Mouse (Mus musculus): ENCODE measurements around the gene Def8. TPM values are rescaled to one million over a fixed set of nuclear protein-coding genes. Genes with fewer than 3 reads are reported as not detected.

Gene Def8
- total and polyA plus RNA-seq, 3 experiments, result 17.9 to 22.4 (median 19.9) TPM

- in situ Hi-C loops (cut with MboI; ENCODE audit: low pct_ligation_motif_present, low pct_unique_long_range_greater_than_20kb, low sequenced_read_pairs), result no loop called here
- DNase-seq (ENCODE audit: extremely low read depth), result no peak
- Histone ChIP-seq H3K9ac (ENCODE audit: insufficient read depth, low read depth) (no peak overlapping the region), H3K4me3 (replicated peaks in 1 of 3; ENCODE audit: low read depth in 2 of 3, low read length in 2 of 3, poor library complexity in 1 of 3) (no peak overlapping the region), H3K27ac (ENCODE audit: insufficient read depth, low read depth) (no peak overlapping the region), H3K27me3 (replicated peaks) (peaks cover 41% of the 10 kb centered on the region), H3K36me3 (replicated peaks in 1 of 2; ENCODE audit: control insufficient read depth in 1 of 2, insufficient read depth in 1 of 2, low read length in 1 of 2) (peaks cover 0 to 6% of the 10 kb centered on the region in 2 experiments), H3K4me1 (ENCODE audit: control insufficient read depth in 1 of 2, insufficient read depth in 2 of 2) (peaks cover 36 to 70% of the 10 kb centered on the region in 2 experiments), H3K79me2 (replicated peaks; ENCODE audit: control insufficient read depth, extremely low read depth, insufficient read depth, poor library complexity, severe bottlenecking) (no peaks in the 10 kb centered on the region), H3K4me2 (ENCODE audit: insufficient read depth, low read depth, poor library complexity, severe bottlenecking) (no peak overlapping the region; the same call in 1 of the 2 replicates), H3K9me3 (replicated peaks; ENCODE audit: low read length) (no peaks in the 10 kb centered on the region)
- TF ChIP-seq ZKSCAN1 (IDR thresholded peaks at IDR 0.05; ENCODE audit: borderline replicate concordance, low read depth, low read length) (no peak), ZNF384 (IDR thresholded peaks at IDR 0.05; ENCODE audit: low read depth, low read length) (peak; percentile 76)
- dilution Hi-C loops (cut with MboI; ENCODE audit: extremely low pct_ligation_motif_present, extremely low pct_unique_long_range_greater_than_20kb, low sequenced_read_pairs), result no loop called here
These were observed 14.5 kb upstream of the Def8 start for GRCm38 (mm10) chr8:123408586-123409544.

GRCm38 (mm10) chr8:123410049-123410587 is 13.2 kb upstream of the Def8 start:
- TF ChIP-seq JUND (conservative IDR thresholded peaks at IDR 0.05; ENCODE audit: low read depth, low read length) (no peak), ETS1 (conservative IDR thresholded peaks at IDR 0.05; ENCODE audit: low read depth, low read length) (peak; percentile 35), NRF1 (IDR thresholded peaks at IDR 0.05; ENCODE audit: low read depth, low read length) (no peak), EP300 (IDR thresholded peaks at IDR 0.05; ENCODE audit: low read length) (peak; percentile 25; the same call in 1 of the 2 replicates), BHLHE40 (IDR thresholded peaks at IDR 0.05; ENCODE audit: low read depth, low read length) (peak; percentile 71), JUN (IDR thresholded peaks at IDR 0.05; ENCODE audit: insufficient read depth, low read depth, low read length) (0 out of 2 replicates have a peak, but pooled peaks have one; percentile 4), ZC3H11A (IDR thresholded peaks at IDR 0.05; ENCODE audit: low read depth, low read length) (no peak)
- H3K4me1 ChIP-seq (ENCODE audit: control insufficient read depth in 1 of 2, insufficient read depth in 2 of 2), result peaks cover 36 to 71% of the 10 kb centered on the region in 2 experiments
- in situ Hi-C loops (cut with MboI; ENCODE audit: low pct_ligation_motif_present, low pct_unique_long_range_greater_than_20kb, low sequenced_read_pairs) (no loop called here), dilution Hi-C loops (cut with MboI; ENCODE audit: extremely low pct_ligation_motif_present, extremely low pct_unique_long_range_greater_than_20kb, low sequenced_read_pairs) (no loop called here)
- H3K9ac ChIP-seq (ENCODE audit: insufficient read depth, low read depth), result no peak overlapping the region
- H3K4me3 ChIP-seq (replicated peaks in 1 of 3; ENCODE audit: low read depth in 2 of 3, low read length in 2 of 3, poor library complexity in 1 of 3), result no peak overlapping the region
- H3K36me3 ChIP-seq (replicated peaks in 1 of 2; ENCODE audit: control insufficient read depth in 1 of 2, insufficient read depth in 1 of 2, low read length in 1 of 2), result no peaks in the 10 kb centered on the region
- H3K27ac ChIP-seq (ENCODE audit: insufficient read depth, low read depth), result no peak overlapping the region
- peak overlapping the region; percentile 95; the same call in 1 of the 2 replicates for H3K4me2 ChIP-seq (ENCODE audit: insufficient read depth, low read depth, poor library complexity, severe bottlenecking)
- peak; percentile 62 for DNase-seq (ENCODE audit: extremely low read depth)
- H3K79me2 ChIP-seq (replicated peaks; ENCODE audit: control insufficient read depth, extremely low read depth, insufficient read depth, poor library complexity, severe bottlenecking), result no peaks in the 10 kb centered on the region
- no peaks in the 10 kb centered on the region for H3K9me3 ChIP-seq (replicated peaks; ENCODE audit: low read length)
- peaks cover 41% of the 10 kb centered on the region for H3K27me3 ChIP-seq (replicated peaks)

GRCm38 (mm10) chr8:123410788-123411187 is 12.5 kb upstream of the Def8 start:
- peak overlapping the region; percentile 95 for H3K4me2 ChIP-seq (ENCODE audit: insufficient read depth, low read depth, poor library complexity, severe bottlenecking)
- H3K4me3 ChIP-seq (replicated peaks in 1 of 3; ENCODE audit: low read depth in 2 of 3, low read length in 2 of 3, poor library complexity in 1 of 3), result peak overlapping the region in 2 of 3 experiments; percentile 36 to 55
- no peak overlapping the region for H3K9ac ChIP-seq (ENCODE audit: insufficient read depth, low read depth)
- TF ChIP-seq POLR2AphosphoS2 (IDR thresholded peaks at IDR 0.05; ENCODE audit: low read depth, low read length) (no peak), MAX (IDR thresholded peaks at IDR 0.05; ENCODE audit: low read length) (no peak), MYC (IDR thresholded peaks at IDR 0.05; ENCODE audit: low read depth, low read length) (no peak), MAFK (IDR thresholded peaks at IDR 0.05; ENCODE audit: insufficient replicate concordance, low read length) (no peak), SMC3 (IDR thresholded peaks at IDR 0.05; ENCODE audit: low read depth, low read length) (no peak), SIN3A (IDR thresholded peaks at IDR 0.05; ENCODE audit: low read length) (no peak), NELFE (IDR thresholded peaks at IDR 0.05; ENCODE audit: low read depth, low read length) (no peak), ZMIZ1 (IDR thresholded peaks at IDR 0.05; ENCODE audit: low read depth, low read length) (no peak), TCF12 (IDR thresholded peaks at IDR 0.05; ENCODE audit: low read depth, low read length) (no peak), NRF1 (IDR thresholded peaks at IDR 0.05; ENCODE audit: low read depth, low read length) (no peak), MXI1 (IDR thresholded peaks at IDR 0.05; ENCODE audit: low read depth, low read length) (no peak), MAZ (IDR thresholded peaks at IDR 0.05; ENCODE audit: low read depth, low read length) (no peak), CHD2 (IDR thresholded peaks at IDR 0.05; ENCODE audit: low read length) (no peak), POLR2A (IDR thresholded peaks at IDR 0.05; ENCODE audit: low read depth, low read length) (no peak), HCFC1 (IDR thresholded peaks at IDR 0.05; ENCODE audit: low read depth, low read length) (no peak), ELF1 (IDR thresholded peaks at IDR 0.05; ENCODE audit: low read depth, low read length) (no peak)
- peaks cover 36 to 71% of the 10 kb centered on the region in 2 experiments for H3K4me1 ChIP-seq (ENCODE audit: control insufficient read depth in 1 of 2, insufficient read depth in 2 of 2)
- H3K79me2 ChIP-seq (replicated peaks; ENCODE audit: control insufficient read depth, extremely low read depth, insufficient read depth, poor library complexity, severe bottlenecking), result no peaks in the 10 kb centered on the region
- no peak overlapping the region for H3K27ac ChIP-seq (ENCODE audit: insufficient read depth, low read depth)
- in situ Hi-C loops (cut with MboI; ENCODE audit: low pct_ligation_motif_present, low pct_unique_long_range_greater_than_20kb, low sequenced_read_pairs), result no loop called here
- dilution Hi-C loops (cut with MboI; ENCODE audit: extremely low pct_ligation_motif_present, extremely low pct_unique_long_range_greater_than_20kb, low sequenced_read_pairs), result no loop called here
- DNase-seq (ENCODE audit: extremely low read depth), result peak; percentile 44
- peaks cover 41% of the 10 kb centered on the region for H3K27me3 ChIP-seq (replicated peaks)
- H3K9me3 ChIP-seq (replicated peaks; ENCODE audit: low read length), result no peaks in the 10 kb centered on the region
- no peaks in the 10 kb centered on the region for H3K36me3 ChIP-seq (replicated peaks in 1 of 2; ENCODE audit: control insufficient read depth in 1 of 2, insufficient read depth in 1 of 2, low read length in 1 of 2)
